Mouse (Mus musculus): Measurements from ENCODE around the gene Ints14.

Ints14 gene

GRCm38 (mm10) chr9:64960117-64960977, at the start of gene Ints14:
Gene Ints14 (plus strand): TSS chr9:64960905.
- peak; percentile 97 to 98 for DNase-seq

- no peak for DNase-seq
These were observed 47.3 kb upstream of the Ints14 start for GRCm38 (mm10) chr9:64913406-64913805.

- DNase-seq, result no peak
These were observed 46.7 kb upstream of the Ints14 start for GRCm38 (mm10) chr9:64913973-64914372.

DNA sequence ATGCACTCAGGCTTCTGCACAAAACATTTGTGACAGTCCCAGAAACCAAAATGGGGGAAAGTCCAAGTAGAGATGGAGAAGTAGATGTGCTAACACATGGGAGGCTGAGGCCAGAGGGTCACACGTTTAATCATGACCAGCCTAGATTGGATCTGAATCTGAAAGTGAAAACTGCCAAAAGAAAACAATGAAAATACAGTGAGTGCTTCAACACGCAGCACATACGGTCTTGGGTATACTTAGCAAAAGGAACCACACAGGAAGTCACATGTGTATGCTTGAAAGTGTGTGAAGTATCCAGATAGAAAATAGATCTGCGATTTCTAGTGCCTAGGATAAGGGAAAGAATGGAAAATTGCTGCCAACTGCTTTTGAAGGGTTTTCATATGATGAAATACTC, 46.1 kb upstream of the Ints14 start:
- no peak for DNase-seq

GRCm38 (mm10) chr9:64918560-64918959, 42.1 kb upstream of the Ints14 start:
- DNase-seq, result peak in 1 of 2 experiments; percentile 22

- DNase-seq, result no peak
These were observed 34.9 kb upstream of the Ints14 start for GRCm38 (mm10) chr9:64925771-64926170.

DNA sequence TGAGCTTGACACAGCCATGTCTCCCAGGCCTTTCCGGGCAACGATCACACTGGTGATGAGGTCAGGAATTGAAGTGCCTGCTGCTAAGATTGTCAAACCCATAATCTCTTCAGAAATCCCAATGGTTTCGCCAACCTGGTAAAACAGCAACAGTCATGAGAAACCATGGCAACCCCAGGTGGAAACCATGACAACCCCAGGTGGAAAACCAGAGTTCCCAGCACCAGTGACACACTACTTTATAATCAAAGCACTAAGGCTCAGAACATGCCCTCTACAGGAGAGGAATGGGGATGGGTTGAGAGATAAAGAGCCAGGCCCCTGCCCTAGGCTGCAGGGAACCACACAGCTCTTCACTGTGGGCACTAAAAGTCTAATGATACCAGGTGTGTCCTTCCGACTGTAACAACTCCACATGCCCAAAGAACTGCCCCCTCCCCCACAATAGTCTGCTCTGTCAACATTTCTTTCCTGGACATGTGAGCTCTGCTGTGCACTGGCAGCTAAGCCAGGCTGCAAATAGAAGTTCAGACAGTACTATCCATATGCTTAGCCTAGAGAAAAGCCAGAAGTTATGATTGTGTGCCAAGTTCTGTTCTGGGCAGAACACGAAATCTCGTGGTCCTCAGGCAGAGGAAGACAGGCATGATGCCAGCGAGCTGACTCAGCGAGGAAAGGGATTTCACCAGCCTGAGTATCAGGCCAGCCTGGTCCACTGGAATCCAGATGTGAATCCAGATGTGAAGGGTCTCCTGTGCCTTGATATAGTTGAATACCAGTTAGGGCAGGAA, 34.3 kb upstream of the Ints14 start:
- DNase-seq, result no peak

DNA sequence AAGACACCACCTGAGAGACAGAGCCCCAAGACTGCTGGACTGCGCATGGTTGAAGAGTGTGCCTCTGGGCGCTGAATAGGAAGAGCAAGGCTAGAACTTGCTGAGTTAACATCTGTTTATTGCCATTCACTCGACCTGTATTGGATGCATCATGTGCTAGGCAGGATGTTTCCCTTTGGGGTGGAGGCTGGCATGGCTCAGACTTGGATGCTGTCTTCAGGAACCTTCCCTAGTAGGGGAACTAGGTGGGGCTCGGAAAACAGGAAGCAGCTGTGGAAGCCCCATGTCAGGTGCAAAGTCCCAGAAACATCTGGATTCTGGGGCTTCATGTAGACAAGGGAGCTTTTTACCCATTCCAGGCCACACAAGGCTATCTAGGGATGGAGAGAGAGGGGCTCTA, 30.4 kb upstream of the Ints14 start:
- no peak for DNase-seq

GRCm38 (mm10) chr9:64931751-64932610, 28.7 kb upstream of the Ints14 start:
- DNase-seq, result no peak

- no peak for DNase-seq
These were observed 26.5 kb upstream of the Ints14 start for GRCm38 (mm10) chr9:64934015-64934754.

GRCm38 (mm10) chr9:64936508-64936907, 24.2 kb upstream of the Ints14 start:
- DNase-seq, result peak; percentile 77 to 80

GRCm38 (mm10) chr9:64937491-64937890, 23.2 kb upstream of the Ints14 start:
- DNase-seq, result no peak

DNA sequence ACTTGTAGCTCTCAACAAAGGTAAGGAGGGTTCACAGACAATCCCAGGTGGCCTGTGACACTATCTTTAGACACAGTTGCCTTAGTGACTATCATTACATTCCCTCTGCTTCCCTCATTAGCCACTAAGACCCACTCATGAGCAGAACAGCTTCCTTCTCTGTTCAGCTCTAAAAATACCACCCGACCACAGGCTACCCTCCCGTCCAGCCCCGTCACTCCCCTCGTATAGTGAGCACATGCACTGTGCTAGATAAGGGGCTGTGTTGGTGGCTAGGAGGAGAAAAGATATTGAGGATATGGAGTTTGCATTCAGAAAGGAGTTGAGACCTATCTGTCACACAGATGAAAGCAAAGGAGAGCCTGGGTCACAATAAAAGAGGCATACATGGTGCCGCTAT, 22.2 kb upstream of the Ints14 start:
- DNase-seq, result no peak

- no peak for DNase-seq
These were observed 21.4 kb upstream of the Ints14 start for GRCm38 (mm10) chr9:64939281-64939680.

- DNase-seq, result no peak
These were observed 20.9 kb upstream of the Ints14 start for GRCm38 (mm10) chr9:64939790-64940189.

DNA sequence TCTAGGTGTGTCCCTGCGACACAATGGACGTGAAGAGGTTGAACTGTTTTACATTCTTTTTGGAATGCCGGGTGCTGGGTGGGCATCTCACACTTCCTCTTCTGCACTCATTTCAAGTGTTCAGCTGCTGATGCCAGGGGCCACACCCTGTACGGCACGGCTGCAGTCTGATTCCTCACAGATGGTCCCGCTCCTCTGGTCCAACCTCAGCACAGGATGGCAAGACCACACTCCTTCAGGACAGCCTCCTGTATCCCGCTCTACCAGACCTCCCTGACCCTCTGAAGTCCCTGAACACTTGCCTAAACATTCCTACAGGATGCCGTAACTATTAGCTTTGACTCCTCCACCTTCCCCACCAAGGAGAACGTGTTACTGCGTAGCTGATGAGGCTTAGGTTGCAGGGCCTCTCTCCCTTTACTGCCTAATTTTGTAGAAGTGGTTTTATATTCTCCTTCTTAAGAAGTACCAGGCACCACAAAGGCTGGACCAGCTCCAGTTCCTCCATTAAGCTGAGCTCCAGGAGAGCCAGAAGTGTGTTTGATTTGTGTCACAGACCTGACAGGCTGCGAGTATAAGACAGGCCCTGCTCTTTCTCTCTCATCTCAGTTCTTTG, 19.9 kb upstream of the Ints14 start:
- DNase-seq, result no peak

DNA sequence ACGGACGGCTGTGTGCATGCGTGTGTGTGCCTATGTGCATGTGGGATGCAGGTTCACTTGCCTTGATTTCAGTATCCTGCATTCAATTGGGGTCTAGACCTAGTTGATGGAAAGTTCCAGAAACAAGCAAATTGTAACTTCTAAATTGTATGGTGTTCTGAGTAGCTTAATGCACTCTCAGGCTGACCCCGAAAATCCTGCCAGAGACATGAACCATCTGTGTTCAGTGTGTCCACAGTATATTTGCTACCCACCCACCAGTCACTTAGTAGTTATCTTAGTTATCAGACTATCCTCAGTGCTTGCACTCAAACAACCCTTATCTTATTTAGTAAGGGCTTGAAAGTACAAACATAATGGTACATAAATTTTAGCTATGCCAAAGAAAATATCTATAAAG, 19.1 kb upstream of the Ints14 start:
- DNase-seq, result no peak

DNA sequence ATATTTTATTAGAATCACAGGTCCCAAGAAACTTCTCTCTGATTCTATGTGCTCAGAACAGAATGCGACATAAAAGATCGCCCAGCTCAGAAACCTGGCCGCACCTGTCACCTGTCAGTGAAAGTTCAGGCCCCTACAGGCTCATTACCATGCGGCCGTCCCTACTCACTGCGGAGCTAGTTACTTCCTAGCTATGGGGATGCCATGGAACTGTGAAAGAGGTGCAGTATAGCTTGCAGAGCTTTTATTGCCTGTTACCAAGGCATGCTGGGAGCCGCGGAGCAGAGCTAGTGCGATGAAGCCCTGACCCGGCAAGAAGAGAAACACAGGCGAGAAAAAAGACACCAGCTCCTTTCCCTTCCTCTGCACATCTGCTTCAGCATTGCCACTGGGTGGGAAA, 16.7 kb upstream of the Ints14 start:
- no peak for DNase-seq

DNA sequence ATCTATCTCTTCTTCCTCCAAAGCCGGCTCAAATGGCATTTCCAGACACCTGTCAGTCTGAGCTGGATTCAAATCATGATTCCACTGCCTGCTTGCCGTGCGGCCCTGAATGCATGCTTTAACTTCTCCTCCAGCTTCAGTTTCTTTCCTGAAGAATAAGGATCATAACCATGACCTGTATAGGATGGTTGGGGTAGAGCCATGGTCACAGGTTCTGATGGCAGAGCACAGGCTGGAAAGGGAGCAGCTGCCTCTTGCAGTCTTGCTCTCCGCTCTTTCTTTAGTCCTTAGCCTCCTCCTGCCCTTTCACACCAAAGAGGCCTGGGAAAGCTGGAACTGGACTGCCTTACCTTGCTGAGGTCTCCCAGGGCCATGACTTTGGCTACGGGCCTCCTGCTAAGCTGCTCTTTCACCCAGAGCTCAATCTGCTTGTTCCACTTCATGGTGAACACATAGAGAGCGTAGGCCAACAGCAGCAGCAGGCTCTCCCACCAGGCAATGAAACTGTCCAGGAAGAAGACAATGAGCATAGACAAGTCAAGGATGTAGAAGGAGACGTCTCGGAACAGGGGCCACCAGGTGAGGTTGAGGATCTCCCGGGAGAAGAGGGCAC, 13.1 kb upstream of the Ints14 start:
- no peak for DNase-seq

- DNase-seq, result no peak
These were observed 9.5 kb upstream of the Ints14 start, which contains the start of gene Slc24a1 for GRCm38 (mm10) chr9:64951161-64951657. Gene Slc24a1 (minus strand): TSS chr9:64951607.

- DNase-seq, result no peak
These were observed 8.7 kb upstream of the Ints14 start for GRCm38 (mm10) chr9:64952055-64952454.
